Mouse (Mus musculus) testis, postnatal 10 days (tissue): ENCODE data around the gene Gm17482.
"Not testable (repeated sequence)": the region's sequence is repeated elsewhere in the genome, so short reads cannot be mapped to it uniquely, and the experiment has no call there.

ENCODE experiments used
- DNase-seq: peaks from one replicate; pipeline ENCODE4 v3.0.0; 2021; ENCODE audit warnings: low spot score

Gm17482 gene

GRCm38 (mm10) chr6:115227043-115227442 is at the start of gene Gm17482:
Gene Gm17482, plus strand, starts transcription at chr6:115227343.
- no peak for DNase-seq

GRCm38 (mm10) chr6:115178826-115179225 is 48.3 kb upstream of the Gm17482 start:
- DNase-seq: peak; percentile 72

- DNase-seq: no peak
Measured at GRCm38 (mm10) chr6:115181094-115181493, 46.0 kb upstream of the Gm17482 start.

- no peak for DNase-seq
Measured at GRCm38 (mm10) chr6:115191111-115191510, 36.0 kb upstream of the Gm17482 start.

- DNase-seq: no peak
Measured at GRCm38 (mm10) chr6:115200753-115201152, 26.4 kb upstream of the Gm17482 start.

GRCm38 (mm10) chr6:115203029-115203428 is 24.1 kb upstream of the Gm17482 start:
- DNase-seq: no peak

GRCm38 (mm10) chr6:115210187-115210586 is 17.0 kb upstream of the Gm17482 start:
- DNase-seq: no peak

- no peak for DNase-seq
Measured at GRCm38 (mm10) chr6:115210820-115211219, 16.3 kb upstream of the Gm17482 start.

GRCm38 (mm10) chr6:115212132-115212903 is 14.8 kb upstream of the Gm17482 start:
- DNase-seq: no peak

GRCm38 (mm10) chr6:115213129-115213528 is 14.0 kb upstream of the Gm17482 start:
- DNase-seq: no peak

- DNase-seq: no peak
Measured at GRCm38 (mm10) chr6:115221215-115221641, 5.9 kb upstream of the Gm17482 start.

- no peak for DNase-seq
Measured at GRCm38 (mm10) chr6:115225519-115225918, 1.6 kb upstream of the Gm17482 start.

- peak; percentile 83 for DNase-seq
Measured at GRCm38 (mm10) chr6:115227529-115227928, 386 bp downstream of the Gm17482 start.

GRCm38 (mm10) chr6:115230557-115230956 is 3.4 kb downstream of the Gm17482 start:
- DNase-seq: no peak

GRCm38 (mm10) chr6:115231836-115232235 is 4.7 kb downstream of the Gm17482 start:
- no peak for DNase-seq

GRCm38 (mm10) chr6:115232562-115232961 is 5.4 kb downstream of the Gm17482 start:
- DNase-seq: no peak

- DNase-seq: no peak
Measured at GRCm38 (mm10) chr6:115238031-115239027, 11.2 kb downstream of the Gm17482 start.

- DNase-seq: no peak
Measured at GRCm38 (mm10) chr6:115239335-115239734, 12.2 kb downstream of the Gm17482 start.

GRCm38 (mm10) chr6:115240431-115240830 is 13.3 kb downstream of the Gm17482 start:
- DNase-seq: not testable (repeated sequence)

GRCm38 (mm10) chr6:115241131-115241699 is 14.1 kb downstream of the Gm17482 start:
- DNase-seq: no peak

- no peak for DNase-seq
Measured at GRCm38 (mm10) chr6:115241939-115242338, 14.8 kb downstream of the Gm17482 start.

- no peak for DNase-seq
Measured at GRCm38 (mm10) chr6:115244222-115244621, 17.1 kb downstream of the Gm17482 start.
